Mouse (Mus musculus): ENCODE results near the gene Rp9. TPM values are rescaled to one million over a fixed set of nuclear protein-coding genes. Genes with fewer than 3 reads are reported as not detected.
A peak's percentile ranks its signal among the peaks of the same experiment; 100 is the strongest.

The Rp9 gene
- polyA plus RNA-seq (2015; fragmentation: Nextera tagmentation; extraction: Ambion mirVana): 68.3 and 70.9 TPM in 2 replicates

DNA sequence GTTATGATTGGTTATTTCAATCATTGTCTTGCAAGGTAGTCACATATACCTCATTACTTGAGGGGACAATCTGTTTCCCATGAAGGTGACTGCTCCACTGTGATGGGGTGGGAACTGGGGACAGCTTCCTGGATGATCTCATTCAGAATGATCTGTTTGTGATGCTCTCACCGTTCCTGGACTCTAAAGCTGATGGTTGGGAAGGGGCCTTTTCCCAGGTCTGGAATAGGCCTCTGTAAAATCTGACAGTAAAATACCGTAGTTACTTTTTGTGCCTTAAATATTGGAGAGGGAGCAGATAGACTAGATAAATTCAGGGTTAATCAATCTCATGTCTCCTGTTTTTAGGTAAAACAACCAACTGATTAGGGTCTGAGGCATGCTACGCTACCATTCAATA is at the start of gene Rp9:
Gene Rp9 (minus strand): TSS at position 101 of the 400 bp plus-strand sequence.
- Histone ChIP-seq H3K36me3 (peaks cover 5% of the 10 kb centered on the region; the same call in 1 of the 2 replicates), H3K9ac (no peak within 1 kb of the TSS)

GRCm38 (mm10) chr9:22518394-22519041 is 49.0 kb upstream of the Rp9 start:
- Histone ChIP-seq H3K4me3 (replicated peaks) (no peak overlapping the region), H3K27ac (replicated peaks) (no peak overlapping the region), H3K9ac (no peak overlapping the region), H3K4me1 (no peaks in the 10 kb centered on the region), H3K9me3 (replicated peaks) (no peaks in the 10 kb centered on the region), H3K36me3 (no peaks in the 10 kb centered on the region), H3K27me3 (no peaks in the 10 kb centered on the region), H3K4me2 (replicated peaks) (no peak overlapping the region)
- no peak; the same call in 1 of the 2 replicates for ATAC-seq (ENCODE audit: insufficient number of reproducible peaks, low FRiP score, low TSS enrichment, low read depth)
- WGBS: 86% methylated on average over 3 of the region's 3 CpGs

More for the DNA sequence above, at the start of gene Rp9:
- Histone ChIP-seq H3K27me3 (no peaks in the 10 kb centered on the region), H3K4me2 (replicated peaks) (peak within 1 kb of the TSS; percentile 69), H3K4me3 (replicated peaks) (peak within 1 kb of the TSS; percentile 92), H3K4me1 (0 out of 2 replicates have a peak, but pooled peaks cover 2% of the 10 kb centered on the region), H3K9me3 (replicated peaks) (no peaks in the 10 kb centered on the region), H3K27ac (replicated peaks) (peak within 1 kb of the TSS; percentile 90; the same call in 1 of the 2 replicates)
- ATAC-seq (ENCODE audit: insufficient number of reproducible peaks, low FRiP score, low TSS enrichment, low read depth): no peak
- WGBS: 83% methylated on average over 3 of the region's 3 CpGs

- H3K9ac ChIP-seq: no peak overlapping the region
- no peaks in the 10 kb centered on the region for H3K4me1 ChIP-seq
- no peak for ATAC-seq (ENCODE audit: insufficient number of reproducible peaks, low FRiP score, low TSS enrichment, low read depth)
- H3K4me2 ChIP-seq (replicated peaks): no peak overlapping the region
- H3K36me3 ChIP-seq: no peaks in the 10 kb centered on the region
- no peak overlapping the region for H3K4me3 ChIP-seq (replicated peaks)
- H3K27me3 ChIP-seq: no peaks in the 10 kb centered on the region
- WGBS: 79% methylated on average over 4 of the region's 4 CpGs
- H3K27ac ChIP-seq (replicated peaks): no peak overlapping the region
- no peaks in the 10 kb centered on the region for H3K9me3 ChIP-seq (replicated peaks)
These were observed 45.5 kb upstream of the Rp9 start for GRCm38 (mm10) chr9:22515076-22515475.

- H3K36me3 ChIP-seq: no peaks in the 10 kb centered on the region
- no peak overlapping the region for H3K27ac ChIP-seq (replicated peaks)
- 55% methylated on average over 2 of the region's 2 CpGs for WGBS
- ATAC-seq (ENCODE audit: insufficient number of reproducible peaks, low FRiP score, low TSS enrichment, low read depth): no peak
- no peak overlapping the region for H3K4me2 ChIP-seq (replicated peaks)
- H3K4me3 ChIP-seq (replicated peaks): no peak overlapping the region
- H3K9me3 ChIP-seq (replicated peaks): no peaks in the 10 kb centered on the region
- H3K4me1 ChIP-seq: 0 out of 2 replicates have a peak, but pooled peaks cover 2% of the 10 kb centered on the region
- H3K9ac ChIP-seq: no peak overlapping the region
- H3K27me3 ChIP-seq: no peaks in the 10 kb centered on the region
These were observed 36.0 kb upstream of the Rp9 start for GRCm38 (mm10) chr9:22505574-22505973.

- H3K9me3 ChIP-seq (replicated peaks): no peaks in the 10 kb centered on the region
- H3K4me3 ChIP-seq (replicated peaks): no peak overlapping the region
- H3K36me3 ChIP-seq: no peaks in the 10 kb centered on the region
- WGBS: 63% methylated on average over 5 of the region's 5 CpGs
- H3K9ac ChIP-seq: no peak overlapping the region
- ATAC-seq (ENCODE audit: insufficient number of reproducible peaks, low FRiP score, low TSS enrichment, low read depth): no peak
- 0 out of 2 replicates have a peak, but pooled peaks cover 2% of the 10 kb centered on the region for H3K4me1 ChIP-seq
- no peak overlapping the region for H3K27ac ChIP-seq (replicated peaks)
- H3K4me2 ChIP-seq (replicated peaks): no peak overlapping the region
- H3K27me3 ChIP-seq: no peaks in the 10 kb centered on the region
These were observed 34.0 kb upstream of the Rp9 start for GRCm38 (mm10) chr9:22503581-22503980.

DNA sequence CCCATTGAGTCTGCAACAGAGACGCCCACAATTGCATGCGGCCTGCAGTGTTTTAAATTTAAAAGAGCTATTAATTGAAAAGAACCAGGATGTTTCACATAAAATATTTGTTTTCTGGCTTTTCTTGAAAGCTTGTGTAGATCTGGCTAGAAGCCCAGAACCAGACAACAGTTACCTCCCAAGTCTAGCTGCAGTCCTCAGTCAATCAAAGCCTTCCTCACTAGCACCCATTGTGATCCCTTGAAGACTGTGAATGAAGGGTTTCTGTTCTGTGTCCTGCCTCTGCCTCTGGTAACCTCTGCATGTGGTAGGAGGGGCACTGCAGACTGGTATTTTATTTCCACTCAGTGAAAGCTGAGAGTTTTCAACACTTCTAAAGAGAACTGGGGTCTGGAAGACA is 33.4 kb upstream of the Rp9 start:
- Histone ChIP-seq H3K4me1 (0 out of 2 replicates have a peak, but pooled peaks cover 2% of the 10 kb centered on the region), H3K4me3 (replicated peaks) (no peak overlapping the region), H3K27ac (replicated peaks) (no peak overlapping the region), H3K9ac (no peak overlapping the region), H3K9me3 (replicated peaks) (no peaks in the 10 kb centered on the region), H3K4me2 (replicated peaks) (no peak overlapping the region), H3K36me3 (no peaks in the 10 kb centered on the region), H3K27me3 (no peaks in the 10 kb centered on the region)
- WGBS: 50% methylated on average over 2 of the region's 2 CpGs
- no peak for ATAC-seq (ENCODE audit: insufficient number of reproducible peaks, low FRiP score, low TSS enrichment, low read depth)

GRCm38 (mm10) chr9:22497021-22497767 is 27.7 kb upstream of the Rp9 start:
- Histone ChIP-seq H3K4me2 (replicated peaks) (no peak overlapping the region), H3K27ac (replicated peaks) (no peak overlapping the region), H3K27me3 (no peaks in the 10 kb centered on the region), H3K9ac (no peak overlapping the region), H3K9me3 (replicated peaks) (no peaks in the 10 kb centered on the region), H3K36me3 (no peaks in the 10 kb centered on the region), H3K4me1 (no peaks in the 10 kb centered on the region), H3K4me3 (replicated peaks) (no peak overlapping the region)
- WGBS: 85% methylated on average over 6 of the region's 6 CpGs
- no peak for ATAC-seq (ENCODE audit: insufficient number of reproducible peaks, low FRiP score, low TSS enrichment, low read depth)

DNA sequence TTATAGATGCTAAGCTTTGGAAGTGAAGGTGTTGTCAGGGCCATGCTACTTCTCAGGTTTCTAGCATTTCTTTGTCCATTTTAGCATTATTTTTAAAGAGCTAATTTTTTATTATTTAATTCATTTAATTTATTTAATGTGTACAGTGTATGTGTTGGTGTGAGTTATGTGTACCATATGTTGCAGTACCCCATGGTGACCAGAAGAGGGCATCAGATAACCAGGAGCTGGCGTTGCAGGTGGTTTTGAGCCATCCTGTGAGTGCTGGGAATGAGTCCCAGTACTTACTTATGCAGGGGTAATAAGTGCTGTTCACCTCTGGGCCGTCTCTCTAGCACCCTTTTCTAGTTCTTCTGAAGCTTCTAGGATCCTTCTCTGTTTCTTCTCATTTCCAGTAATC is 25.6 kb upstream of the Rp9 start:
- no peak for ATAC-seq (ENCODE audit: insufficient number of reproducible peaks, low FRiP score, low TSS enrichment, low read depth)
- no peaks in the 10 kb centered on the region for H3K27me3 ChIP-seq
- H3K4me3 ChIP-seq (replicated peaks): no peak overlapping the region
- H3K4me1 ChIP-seq: no peaks in the 10 kb centered on the region
- 84% methylated on average over 2 of the region's 2 CpGs for WGBS
- no peaks in the 10 kb centered on the region for H3K36me3 ChIP-seq
- no peaks in the 10 kb centered on the region for H3K9me3 ChIP-seq (replicated peaks)
- H3K9ac ChIP-seq: no peak overlapping the region
- H3K27ac ChIP-seq (replicated peaks): no peak overlapping the region
- no peak overlapping the region for H3K4me2 ChIP-seq (replicated peaks)

DNA sequence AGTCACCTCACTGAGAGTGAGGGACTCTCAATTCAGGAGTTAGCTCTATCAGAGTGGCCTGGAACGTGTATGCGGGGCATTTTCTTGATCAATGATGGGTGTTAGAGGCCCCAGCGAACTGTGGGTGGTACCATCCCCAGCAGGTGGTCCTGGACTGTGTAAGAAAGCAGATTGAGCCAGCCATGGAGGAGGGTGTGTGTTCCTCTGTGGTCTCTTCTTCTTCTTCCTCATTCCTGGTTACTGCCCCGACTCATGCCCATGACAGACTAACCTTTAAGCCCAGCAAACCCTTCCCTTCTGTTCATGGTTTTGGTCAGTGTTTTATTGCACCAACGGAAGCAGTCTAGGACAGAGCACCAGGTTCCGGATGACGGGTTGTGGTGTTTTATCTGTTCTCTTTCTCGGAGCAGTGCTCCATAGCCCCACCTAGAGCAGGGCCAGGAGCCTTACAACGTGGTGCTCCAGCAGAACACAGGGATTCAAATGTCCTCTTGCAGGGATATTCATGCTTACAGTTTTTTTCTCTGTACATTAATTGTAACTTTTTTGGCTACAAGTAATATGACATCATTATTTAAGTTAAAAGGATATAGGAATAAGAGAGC is 24.8 kb upstream of the Rp9 start:
- no peak for ATAC-seq (ENCODE audit: insufficient number of reproducible peaks, low FRiP score, low TSS enrichment, low read depth)
- H3K4me2 ChIP-seq (replicated peaks): no peak overlapping the region
- WGBS: 84% methylated on average over 9 of the region's 9 CpGs
- H3K9me3 ChIP-seq (replicated peaks): no peaks in the 10 kb centered on the region
- no peaks in the 10 kb centered on the region for H3K27me3 ChIP-seq
- H3K9ac ChIP-seq: no peak overlapping the region
- no peaks in the 10 kb centered on the region for H3K4me1 ChIP-seq
- H3K4me3 ChIP-seq (replicated peaks): no peak overlapping the region
- H3K27ac ChIP-seq (replicated peaks): no peak overlapping the region
- no peaks in the 10 kb centered on the region for H3K36me3 ChIP-seq

GRCm38 (mm10) chr9:22488963-22489362 is 19.4 kb upstream of the Rp9 start:
- Histone ChIP-seq H3K4me2 (replicated peaks) (no peak overlapping the region), H3K9ac (no peak overlapping the region), H3K36me3 (no peaks in the 10 kb centered on the region), H3K27me3 (no peaks in the 10 kb centered on the region), H3K4me3 (replicated peaks) (no peak overlapping the region), H3K27ac (replicated peaks) (no peak overlapping the region), H3K4me1 (no peaks in the 10 kb centered on the region), H3K9me3 (replicated peaks) (no peaks in the 10 kb centered on the region)
- 50% methylated on average over 9 of the region's 9 CpGs for WGBS
- ATAC-seq (ENCODE audit: insufficient number of reproducible peaks, low FRiP score, low TSS enrichment, low read depth): no peak

- WGBS: 84% methylated on average over 7 of the region's 7 CpGs
- no peaks in the 10 kb centered on the region for H3K27me3 ChIP-seq
These were observed 16.7 kb upstream of the Rp9 start for GRCm38 (mm10) chr9:22486211-22486610.

More at GRCm38 (mm10) chr9:22486211-22486610, 16.7 kb upstream of the Rp9 start:
- Histone ChIP-seq H3K9me3 (replicated peaks) (no peaks in the 10 kb centered on the region), H3K4me1 (no peaks in the 10 kb centered on the region), H3K27ac (replicated peaks) (no peak overlapping the region), H3K9ac (no peak overlapping the region), H3K4me3 (replicated peaks) (no peak overlapping the region), H3K36me3 (no peaks in the 10 kb centered on the region), H3K4me2 (replicated peaks) (no peak overlapping the region)
- no peak for ATAC-seq (ENCODE audit: insufficient number of reproducible peaks, low FRiP score, low TSS enrichment, low read depth)
